Mouse (Mus musculus) kidney, adult 8-10 months (tissue): ENCODE measurements around the gene Ptafr.
A peak's percentile ranks its signal among the peaks of the same experiment; 100 is the strongest.

Source experiments
- DNase-seq, 2 experiments: peaks; one replicate each; pipeline ENCODE4 v3.0.0; 2022

Gene Ptafr

DNA sequence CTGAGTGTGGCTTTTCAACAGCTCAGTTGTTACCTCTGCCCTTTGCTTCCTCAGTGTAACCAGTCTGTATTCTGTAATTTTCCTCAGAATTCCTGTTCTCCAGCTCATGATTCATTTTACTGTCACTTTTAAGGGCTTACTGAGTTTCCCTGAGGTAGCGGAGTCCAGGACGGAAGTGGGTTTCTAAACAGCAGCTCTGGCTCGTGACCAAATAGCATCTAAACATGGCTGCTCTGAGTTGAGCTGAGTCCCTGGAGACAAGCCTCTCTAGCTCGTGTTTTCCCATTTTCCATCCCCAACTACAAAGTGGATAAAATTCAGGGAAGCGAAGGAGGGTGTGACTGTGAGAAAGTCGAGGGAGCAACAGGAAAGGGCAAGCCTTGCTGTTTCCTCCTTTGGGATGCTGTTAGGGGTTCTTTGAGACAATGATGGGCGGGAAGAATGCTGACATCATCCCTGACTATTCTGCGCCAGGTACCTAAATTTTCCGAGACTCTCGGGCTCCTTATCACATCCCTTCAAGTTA lies 55.0 kb downstream of the Ptafr start:
- peak; percentile 19 to 28 for DNase-seq

DNA sequence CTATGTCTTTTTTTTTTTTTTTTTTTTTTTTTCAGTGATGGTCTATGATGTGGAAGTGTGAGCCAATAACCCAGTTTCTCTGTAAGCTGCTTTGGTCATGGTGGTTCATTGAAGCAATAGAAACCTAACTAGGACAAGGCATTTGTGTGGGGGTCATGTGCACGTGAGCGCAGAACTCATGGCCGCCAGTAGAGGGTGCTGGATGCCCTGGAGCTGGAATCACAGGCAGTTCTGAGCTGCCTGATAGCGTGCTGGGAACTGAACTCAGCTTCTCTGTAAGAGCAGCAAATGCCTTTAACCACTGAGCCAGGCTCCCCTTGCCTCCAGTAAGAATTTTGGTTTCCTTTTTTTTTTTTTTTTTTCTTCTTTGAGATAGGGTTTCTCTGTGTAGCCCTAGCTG lies 56.3 kb downstream of the Ptafr start:
- no peak for DNase-seq

DNA sequence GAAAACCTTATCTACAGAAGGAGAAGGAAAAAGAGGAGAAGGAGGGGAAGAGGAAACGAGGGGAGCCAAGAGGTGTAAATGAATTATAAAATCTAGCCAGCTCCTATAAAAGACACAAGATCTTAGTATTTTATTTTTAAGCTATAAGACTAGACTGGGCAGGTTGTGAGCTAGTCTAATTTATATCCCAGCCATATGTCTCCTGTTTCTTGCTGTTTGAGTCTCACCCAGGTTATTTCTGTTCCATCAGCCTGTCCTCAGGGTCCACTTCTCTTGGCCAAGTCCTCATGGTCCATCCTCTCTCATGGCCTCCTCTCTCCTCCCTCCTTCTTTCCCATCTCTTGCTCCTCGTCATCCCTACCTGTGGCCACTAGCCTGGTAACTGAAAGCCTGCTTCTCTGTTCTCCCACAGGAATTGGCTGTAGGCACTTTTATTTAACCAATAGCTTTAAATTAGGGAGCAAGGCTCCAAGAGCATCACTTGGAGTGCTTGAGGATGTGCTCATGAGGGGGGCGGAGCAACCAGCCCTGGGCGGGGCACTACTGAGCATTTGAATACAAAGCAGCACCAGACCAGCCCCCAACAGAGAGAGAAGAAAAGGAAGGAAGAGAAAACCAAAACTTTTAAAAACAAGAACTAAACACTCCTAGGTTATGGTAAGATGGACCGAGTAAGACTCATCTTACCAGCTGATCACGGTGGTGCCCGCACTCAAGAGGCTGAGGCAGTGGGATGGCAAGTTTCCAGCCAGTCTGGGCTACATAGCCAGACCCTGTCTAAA lies 57.6 kb downstream of the Ptafr start:
- no peak for DNase-seq

DNA sequence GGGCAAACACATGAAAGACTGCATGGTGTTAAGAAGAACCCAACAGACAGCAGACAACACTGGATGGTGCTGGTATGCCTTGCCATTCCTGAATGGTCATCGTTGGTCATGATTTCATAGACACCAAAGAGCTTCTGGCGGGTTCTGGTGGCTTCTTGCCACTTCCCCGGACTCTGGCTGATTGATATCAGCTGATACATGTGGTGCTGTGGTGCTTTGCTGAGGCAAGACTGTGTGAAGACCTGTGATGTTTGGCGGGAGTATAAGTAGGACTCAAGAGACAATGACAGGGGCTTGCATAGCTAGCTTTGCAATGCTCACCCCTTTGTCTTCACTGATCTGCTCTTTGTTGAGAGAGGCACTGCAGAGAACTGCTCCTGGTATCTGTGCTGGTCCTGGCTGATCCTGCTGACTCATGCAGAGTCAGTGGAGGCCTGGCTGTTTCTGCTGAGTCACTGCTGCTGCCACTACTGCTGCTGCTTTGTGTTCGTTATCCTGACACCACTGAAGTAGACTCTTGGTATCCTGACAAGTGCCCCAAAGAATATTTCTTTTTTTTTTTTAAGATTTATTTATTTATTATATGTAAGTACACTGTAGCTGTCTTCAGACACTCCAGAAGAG lies 60.3 kb downstream of the Ptafr start:
- no peak for DNase-seq

DNA sequence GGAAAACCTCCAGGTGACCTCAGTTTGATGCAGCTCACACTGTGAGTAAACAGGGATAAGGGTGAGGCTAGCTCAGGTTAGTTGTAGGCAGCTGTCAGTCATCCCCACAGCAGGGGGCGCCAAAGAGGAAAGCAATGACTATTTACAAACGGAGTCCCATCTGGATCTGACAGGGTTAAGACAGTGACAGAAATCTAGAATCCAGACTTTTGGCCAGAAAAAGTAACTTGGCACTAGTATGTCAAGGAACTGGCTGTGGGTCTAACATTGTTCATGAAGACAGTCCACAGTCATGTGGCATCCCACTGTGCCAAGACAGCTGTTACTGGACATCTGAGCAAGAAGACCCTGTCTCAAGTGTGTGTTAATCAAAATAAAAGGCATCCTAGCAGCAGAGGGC lies 65.0 kb downstream of the Ptafr start:
- DNase-seq = peak in 1 of 2 experiments; percentile 36
